Mouse (Mus musculus) neutrophil, adult 5-6 weeks (primary cell): Measurements from ENCODE around the gene Gm2696. TPM values are rescaled to one million over a fixed set of nuclear protein-coding genes. Genes with fewer than 3 reads are reported as not detected.
"Not testable (repeated sequence)": the region's sequence is repeated elsewhere in the genome, so short reads cannot be mapped to it uniquely, and the experiment has no call there.

ENCODE experiments used
- ATAC-seq: fragments of 151-379, 151-347 bp; 2 replicates; pipeline ENCODE4 v1.8.0; 2017; ENCODE audit warnings: mild to moderate bottlenecking, moderate TSS enrichment; ENCODE audit not compliant: insufficient number of reproducible peaks, poor library complexity, low FRiP score, severe bottlenecking; ENCODE audit errors: extremely low read depth
- total RNA-seq: library from RNA; stranded (forward); fragments of 200-1000 nt; gene quantifications from 2 replicates; pipeline ENCODE4 v1.2.3, GENCODE M21; 2017

Gene Gm2696
- total RNA-seq = not detected in 2 replicates

DNA sequence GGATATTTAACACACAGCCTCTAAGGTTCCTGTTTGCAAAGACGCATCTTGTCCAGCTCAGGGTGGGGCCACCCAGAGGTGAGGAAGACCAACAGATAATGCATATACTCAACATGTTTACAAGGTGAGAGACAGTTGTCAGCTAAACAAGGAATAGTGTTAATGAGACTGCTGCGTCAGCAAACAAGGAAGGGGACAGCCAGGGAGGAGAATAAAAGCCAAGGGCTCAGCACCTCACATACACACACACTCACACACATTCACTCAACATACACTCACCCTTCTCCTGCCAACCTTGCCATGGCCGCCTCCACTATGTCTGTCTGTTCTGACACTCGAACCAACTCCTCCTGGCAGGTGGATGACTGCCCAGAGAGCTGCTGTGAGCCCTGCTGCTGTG is at the start of gene Gm2696:
Gene Gm2696 (plus strand): TSS at position 301 of the 400 bp plus-strand sequence.
- no peak for ATAC-seq

DNA sequence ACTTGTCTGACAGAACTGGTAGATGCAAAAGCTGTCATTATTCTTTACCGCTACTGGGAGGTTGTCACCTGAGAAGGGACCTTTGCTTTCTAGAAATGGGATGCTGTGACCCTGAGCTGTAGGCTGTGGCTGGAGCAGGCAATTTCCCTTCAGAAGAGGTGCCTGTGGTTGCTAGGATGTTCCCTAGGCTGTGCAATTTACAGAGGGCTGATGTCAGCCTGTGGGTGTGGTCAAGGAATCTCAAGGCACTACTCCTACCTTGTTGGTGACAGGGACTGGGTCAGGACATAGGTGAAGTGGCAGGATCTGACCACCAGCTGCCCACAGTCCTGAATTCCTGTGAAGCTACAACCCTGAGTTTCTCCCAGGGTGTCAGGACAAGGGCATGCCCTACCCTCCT is 44.8 kb upstream of the Gm2696 start:
- no peak for ATAC-seq

DNA sequence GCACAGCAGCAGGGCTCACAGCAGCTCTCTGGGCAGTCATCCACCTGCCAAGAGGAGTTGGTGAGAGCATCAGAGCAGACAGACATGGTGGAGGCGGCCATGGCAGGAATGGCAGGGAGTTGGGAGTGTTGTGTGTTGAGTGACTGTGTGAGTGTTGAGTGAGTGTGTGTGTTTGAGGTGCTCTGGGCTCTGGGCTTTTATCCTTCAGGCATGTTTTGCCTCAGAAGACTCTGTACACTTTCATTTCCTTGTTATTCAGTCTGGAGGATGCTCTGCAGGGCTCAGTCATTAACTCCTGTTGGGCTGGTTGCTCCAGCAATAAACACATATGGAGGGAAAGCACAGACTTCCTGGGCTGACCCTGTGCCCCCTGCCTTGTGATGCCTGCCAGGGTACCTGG is 43.3 kb upstream of the Gm2696 start, which contains the start of gene Gm3238:
Gene Gm3238 (minus strand): TSS at position 101 of the 400 bp plus-strand sequence.
- not testable (repeated sequence) for ATAC-seq

DNA sequence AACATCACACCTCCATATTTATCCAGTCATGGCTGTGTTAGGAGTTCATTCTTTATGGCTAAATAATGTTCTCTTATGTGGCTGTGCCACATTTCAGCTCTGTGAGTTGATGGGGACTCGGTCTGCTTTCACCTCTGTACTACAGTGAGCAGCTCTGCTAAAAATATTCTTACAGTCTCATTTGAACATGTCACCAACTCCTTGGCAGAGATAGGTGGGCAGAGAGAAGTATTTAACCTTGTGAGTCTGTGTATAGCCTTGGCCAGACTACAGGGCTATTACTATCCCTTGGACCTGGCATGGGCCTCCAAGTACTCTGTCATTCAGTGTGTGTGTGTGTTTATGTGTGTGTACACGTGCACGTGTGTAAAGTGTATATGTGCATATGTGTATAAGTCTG is 42.3 kb upstream of the Gm2696 start:
- not testable (repeated sequence) for ATAC-seq

DNA sequence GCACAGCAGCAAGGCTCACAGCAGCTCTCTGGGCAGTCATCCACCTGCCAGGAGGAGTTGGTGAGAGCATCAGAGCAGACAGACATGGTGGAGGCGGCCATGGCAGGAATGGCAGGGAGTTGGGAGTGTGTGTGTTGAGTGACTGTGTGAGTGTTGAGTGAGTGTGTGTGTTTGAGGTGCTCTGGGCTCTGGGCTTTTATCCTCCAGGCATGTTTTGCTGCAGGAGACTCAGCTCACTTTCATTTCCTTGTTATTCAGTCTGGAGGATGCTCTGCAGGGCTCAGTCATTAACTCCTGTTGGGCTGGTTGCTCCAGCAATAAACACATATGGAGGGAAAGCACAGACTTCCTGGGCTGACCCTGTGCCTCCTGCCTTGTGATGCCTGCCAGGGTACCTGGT is 37.6 kb upstream of the Gm2696 start, which contains the start of gene Gm7138:
Gene Gm7138 (minus strand): TSS at position 101 of the 400 bp plus-strand sequence.
- ATAC-seq = not testable (repeated sequence)

DNA sequence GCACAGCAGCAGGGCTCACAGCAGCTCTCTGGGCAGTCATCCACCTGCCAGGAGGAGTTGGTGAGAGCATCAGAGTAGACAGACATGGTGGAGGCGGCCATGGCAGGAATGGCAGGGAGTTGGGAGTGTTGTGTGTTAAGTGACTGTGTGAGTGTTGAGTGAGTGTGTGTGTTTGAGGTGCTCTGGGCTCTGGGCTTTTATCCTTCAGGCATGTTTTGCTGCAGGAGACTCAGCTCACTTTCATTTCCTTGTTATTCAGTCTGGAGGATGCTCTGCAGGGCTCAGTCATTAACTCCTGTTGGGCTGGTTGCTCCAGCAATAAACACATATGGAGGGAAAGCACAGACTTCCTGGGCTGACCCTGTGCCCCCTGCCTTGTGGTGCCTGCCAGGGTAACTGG is 32.0 kb upstream of the Gm2696 start, which contains the start of gene Gm3250:
Gene Gm3250 (minus strand): TSS at position 101 of the 400 bp plus-strand sequence.
- not testable (repeated sequence) for ATAC-seq

DNA sequence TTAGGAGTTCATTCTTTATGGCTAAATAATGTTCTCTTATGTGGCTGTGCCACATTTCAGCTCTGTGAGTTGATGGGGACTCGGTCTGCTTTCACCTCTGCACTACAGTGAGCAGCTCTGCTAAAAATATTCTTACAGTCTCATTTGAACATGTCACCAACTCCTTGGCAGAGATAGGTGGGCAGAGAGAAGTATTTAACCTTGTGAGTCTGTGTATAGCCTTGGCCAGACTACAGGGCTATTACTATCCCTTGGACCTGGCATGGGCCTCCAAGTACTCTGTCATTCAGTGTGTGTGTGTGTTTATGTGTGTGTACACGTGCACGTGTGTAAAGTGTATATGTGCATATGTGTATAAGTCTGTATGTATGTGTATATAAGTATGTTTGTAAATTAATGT is 31.1 kb upstream of the Gm2696 start:
- not testable (repeated sequence) for ATAC-seq

DNA sequence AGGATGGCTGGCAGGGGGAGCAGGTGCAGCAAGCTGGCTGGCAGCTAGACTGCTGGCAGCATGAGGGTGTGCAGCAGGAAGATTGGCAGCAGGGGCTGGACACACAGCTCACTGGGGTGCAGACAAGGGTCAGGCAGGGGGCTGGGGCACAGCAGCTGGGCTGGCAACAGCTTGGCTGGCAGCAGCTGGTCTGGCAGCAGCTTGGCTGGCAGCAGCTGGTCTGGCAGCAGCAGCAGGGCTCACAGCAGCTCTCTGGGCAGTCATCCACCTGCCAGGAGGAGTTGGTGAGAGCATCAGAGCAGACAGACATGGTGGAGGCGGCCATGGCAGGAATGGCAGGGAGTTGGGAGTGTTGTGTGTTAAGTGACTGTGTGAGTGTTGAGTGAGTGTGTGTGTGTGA is 26.6 kb upstream of the Gm2696 start, which contains the start of gene Gm7137:
Gene Gm7137 (minus strand): TSS at position 325 of the 400 bp plus-strand sequence.
- not testable (repeated sequence) for ATAC-seq

DNA sequence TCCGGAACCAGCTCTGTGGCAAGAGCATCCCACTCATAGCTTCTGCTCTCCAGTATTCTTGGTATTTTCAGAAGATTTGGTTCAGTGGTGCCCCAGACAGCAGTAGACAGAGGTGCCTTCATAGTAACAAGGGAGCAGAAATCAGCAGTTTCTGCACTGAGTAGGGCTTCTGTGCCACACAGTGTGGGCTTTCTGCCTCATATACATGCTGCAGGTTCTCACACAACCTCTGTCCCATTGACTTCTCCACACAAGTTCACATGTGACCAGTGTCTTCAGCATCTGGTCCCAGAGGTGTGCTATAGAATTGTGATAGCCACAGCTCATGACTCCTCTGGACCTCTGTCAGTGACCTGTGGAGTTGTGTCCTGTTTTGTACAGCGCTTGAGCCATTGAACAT is 25.9 kb upstream of the Gm2696 start:
- no peak for ATAC-seq

DNA sequence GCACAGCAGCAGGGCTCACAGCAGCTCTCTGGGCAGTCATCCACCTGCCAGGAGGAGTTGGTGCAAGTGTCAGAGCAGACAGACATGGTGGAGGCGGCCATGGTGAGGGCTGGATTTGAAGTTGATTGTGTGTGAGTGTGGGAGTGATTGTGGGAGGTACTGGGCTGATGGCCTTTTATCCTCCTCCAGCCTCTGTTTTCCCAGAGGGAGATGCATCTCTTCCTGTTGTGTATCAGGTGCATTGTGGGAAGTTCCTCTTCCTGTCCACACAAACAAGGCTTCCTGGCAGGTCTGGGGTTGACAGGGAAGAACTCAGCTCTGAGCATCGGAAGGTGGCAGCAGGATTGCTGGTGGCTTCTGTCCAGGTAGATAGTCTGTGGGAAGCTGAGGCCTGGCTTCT is 19.5 kb upstream of the Gm2696 start, which contains the start of gene Gm9639:
Gene Gm9639 (minus strand): TSS at position 101 of the 400 bp plus-strand sequence.
- ATAC-seq = no peak

DNA sequence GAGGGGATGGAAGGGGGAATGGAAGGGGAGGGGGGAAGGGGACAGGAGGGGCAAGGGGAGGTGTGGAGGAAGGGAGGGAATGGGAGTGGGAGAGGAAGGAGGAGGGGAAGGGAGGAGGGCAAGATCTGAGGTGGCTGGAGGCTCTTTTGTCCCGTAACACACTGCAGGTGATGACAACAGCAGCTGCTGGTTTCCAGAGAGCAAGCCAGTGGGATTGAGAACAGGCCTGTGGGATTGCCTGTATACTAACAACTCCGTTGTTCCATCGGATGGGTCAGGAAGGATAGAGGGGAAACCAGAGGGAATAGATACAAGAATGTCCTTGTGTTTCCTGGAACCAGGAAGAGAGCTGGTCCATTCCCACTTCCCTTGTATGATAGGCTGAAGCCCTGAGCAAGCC is 16.8 kb upstream of the Gm2696 start:
- no peak for ATAC-seq

DNA sequence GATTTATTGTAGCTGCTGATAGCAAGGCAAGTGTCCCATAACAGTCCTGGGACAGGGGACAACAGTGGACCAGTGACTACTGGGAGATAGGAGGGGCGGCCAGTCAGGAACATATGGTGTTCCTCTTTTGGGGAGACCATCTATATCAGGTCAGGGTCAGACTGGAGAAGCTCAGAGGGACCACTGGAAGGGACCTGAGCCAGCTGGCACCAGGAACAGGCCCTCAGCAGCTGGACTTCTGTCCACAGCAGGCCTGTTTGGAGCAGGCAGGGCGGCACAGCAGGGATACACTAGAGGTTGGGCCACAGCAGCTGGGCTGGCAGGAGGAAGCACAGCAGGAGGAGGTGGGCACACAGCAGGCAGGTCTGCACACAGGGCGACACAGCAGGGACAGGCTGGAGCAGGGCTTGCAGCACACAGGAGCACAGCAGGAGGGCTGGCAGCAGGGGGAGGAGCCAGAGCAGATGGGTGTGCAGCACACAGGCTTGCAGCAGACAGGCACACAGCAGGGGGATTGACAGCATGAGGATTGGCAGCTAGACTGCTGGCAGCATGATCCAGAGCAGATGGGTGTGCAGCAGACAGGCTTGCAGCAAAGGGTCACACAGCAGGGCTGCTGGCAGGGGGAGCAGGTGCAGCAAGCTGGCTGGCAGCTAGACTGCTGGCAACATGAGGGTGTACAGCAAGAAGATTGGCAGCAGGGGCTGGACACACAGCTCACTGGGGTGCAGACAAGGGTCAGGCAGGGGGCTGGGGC is 16.1 kb upstream of the Gm2696 start:
- not testable (repeated sequence) for ATAC-seq

DNA sequence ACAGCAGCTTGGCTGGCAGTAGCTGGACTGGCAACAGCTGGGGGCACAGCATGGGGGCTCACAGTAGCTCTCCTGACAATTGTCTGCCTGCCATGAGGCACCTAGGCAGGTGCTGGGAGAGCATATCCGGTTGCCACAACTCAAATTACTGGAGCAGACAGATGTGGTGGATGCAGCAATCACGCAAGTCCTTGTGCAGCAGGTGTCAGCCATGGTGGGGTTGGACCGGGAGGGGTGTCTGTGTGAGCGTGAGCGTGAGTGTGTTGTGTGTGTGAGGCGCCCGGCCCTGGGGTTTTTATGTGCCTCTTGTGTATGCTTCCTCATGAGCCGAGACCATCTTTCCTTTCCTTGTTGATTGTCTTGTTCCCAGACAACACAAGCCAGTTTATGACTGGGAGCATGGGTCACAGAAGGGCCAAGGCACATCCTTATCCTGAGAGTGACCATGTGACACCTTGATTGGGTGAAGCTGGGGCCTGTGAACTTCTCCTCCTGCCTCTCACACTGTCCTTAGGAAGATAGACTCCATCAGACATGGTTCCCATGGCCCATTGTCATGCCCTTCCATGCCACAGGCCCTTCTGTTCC is 15.5 kb upstream of the Gm2696 start, which contains the start of gene Gm19668:
Gene Gm19668 (minus strand): TSS at position 213 of the 588 bp plus-strand sequence.
- no peak for ATAC-seq

DNA sequence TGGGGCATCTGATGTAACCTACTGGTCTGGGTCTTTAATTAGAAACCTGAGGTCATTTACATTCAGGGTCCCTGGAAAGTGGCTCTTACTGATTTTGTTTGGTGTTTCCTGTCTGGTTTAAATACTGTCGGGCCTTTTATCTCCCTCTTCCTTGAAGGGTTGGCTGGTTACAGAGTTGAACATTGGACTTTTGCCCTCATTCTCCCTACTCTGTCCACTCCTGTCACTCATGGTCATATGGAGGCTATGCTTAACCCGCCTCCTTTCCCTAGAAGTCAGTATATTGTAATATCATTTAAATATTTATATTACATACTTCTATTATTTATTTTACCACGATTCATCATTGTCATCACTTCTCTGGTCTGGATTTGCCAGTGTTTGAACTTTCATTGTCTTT is 10.4 kb upstream of the Gm2696 start:
- no peak for ATAC-seq

DNA sequence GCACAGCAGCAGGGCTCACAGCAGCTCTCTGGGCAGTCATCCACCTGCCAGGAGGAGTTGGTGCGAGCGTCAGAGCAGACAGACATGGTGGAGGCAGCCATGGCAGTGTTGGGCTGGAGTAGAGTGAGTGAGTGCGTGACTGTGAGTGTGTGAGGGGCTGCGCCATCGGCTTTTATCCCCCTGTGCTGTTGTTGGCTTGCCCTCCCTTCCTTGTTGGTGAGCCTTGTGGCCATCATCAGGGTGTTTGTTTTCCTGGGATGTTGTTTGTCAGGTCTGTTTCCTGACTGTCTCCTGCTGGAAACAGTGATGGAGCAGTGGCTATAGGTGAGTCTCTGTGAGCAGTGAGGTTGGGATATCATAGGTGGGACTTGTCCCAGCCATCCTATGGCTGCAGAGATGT is 2.7 kb upstream of the Gm2696 start, which contains the start of gene Gm9507:
Gene Gm9507 (minus strand): TSS at position 101 of the 400 bp plus-strand sequence.
- ATAC-seq = no peak

DNA sequence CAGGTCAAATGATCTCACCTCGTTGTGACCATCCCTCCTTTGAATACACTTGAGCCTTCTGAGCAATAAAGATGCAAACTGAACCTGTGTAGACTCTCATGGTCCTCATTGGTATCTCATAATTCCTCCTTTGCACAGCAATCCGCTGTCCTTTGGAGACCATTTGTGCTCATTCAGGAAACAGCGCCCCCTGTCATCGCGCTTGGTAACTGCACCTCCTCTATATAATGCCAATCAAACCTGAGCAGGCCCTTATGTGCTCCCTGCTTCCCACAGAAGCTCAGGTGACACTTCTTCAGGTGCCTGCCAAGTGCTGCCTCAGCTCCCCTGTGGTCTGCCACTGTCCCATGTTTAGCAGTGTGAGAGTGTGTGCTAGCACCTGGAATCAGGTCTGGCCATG is 1.0 kb downstream of the Gm2696 start:
- ATAC-seq = no peak

DNA sequence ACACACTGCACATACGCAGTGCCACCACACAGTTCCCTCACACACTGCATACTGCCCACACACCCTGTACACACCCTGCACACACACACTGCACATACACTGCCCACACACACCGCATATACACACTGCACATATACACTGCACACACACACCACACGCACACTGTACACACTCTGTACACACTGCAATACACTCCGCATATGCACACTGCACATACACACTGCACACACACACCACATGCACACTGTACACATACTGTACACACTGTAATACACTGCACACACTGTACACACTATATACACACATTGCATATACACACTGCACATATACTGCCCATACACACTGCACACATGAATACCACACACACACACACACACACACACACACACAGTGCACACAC is 4.0 kb downstream of the Gm2696 start:
- ATAC-seq = no peak

DNA sequence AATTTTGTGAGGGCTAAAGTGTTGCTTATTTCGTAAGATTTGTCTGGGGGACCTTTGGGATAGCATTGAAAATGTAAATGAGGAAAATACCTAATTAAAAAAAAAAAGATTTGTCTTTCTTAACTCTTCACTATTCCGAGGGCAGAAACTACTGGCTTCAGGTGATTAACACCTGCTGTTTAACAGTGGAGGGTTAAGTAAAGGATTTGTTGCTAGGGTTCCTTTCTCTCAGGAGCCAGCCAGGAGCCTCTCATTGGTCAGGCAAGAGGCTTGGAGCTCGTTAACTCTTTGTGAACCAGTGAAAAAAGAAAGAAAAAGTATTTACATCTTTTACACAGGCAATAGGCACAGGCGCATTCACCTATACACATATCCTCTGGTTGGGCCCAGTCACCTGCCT is 4.7 kb downstream of the Gm2696 start:
- ATAC-seq = no peak

DNA sequence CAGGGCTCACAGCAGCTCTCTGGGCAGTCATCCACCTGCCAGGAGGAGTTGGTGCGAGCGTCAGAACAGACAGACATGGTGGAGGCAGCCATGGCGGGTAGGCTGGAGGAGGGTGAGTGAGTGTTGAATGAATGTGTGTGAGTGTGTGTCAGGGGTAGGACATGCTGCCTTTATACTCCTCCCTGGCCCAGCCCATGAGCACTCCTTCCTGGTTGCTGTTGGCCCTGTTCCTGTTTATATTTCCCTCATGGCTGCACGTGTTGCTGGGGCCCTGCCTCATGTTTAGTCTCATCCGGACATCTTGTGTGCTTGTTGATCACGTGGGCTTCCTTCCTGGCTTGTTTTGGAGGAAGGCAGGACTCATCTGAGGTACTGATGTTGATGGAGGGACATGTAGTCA is 12.5 kb downstream of the Gm2696 start, which contains the start of gene Krtap10-4:
Gene Krtap10-4 (minus strand): TSS at position 145 of the 400 bp plus-strand sequence.
- no peak for ATAC-seq

DNA sequence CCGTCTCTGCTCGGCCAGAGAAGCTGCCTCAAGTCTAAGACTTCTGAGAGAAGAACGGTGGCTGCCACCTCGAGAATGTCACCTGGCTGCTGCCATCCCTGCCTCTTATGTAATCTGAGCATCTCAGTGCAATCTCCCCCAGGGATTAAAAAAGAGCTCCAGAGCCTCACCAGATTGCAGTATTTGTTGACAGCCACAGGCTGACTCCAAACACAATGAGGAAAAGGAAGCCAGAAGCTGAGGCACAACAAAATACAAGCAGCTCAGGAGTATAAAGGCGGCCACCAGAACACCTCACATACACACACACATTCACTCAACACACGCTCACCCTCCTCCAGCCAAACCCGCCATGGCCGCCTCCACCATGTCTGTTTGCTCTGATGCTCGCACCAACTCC is 21.2 kb downstream of the Gm2696 start, which contains the start of gene Krtap10-10:
Gene Krtap10-10 (plus strand): TSS at position 301 of the 400 bp plus-strand sequence.
- ATAC-seq = no peak
